13 mouse cellular contexts compared by ENCODE assay signal in genomic region chr4:63633181-63633580, GRCm38 (mm10). TPM values are rescaled to one million over a fixed set of nuclear protein-coding genes. Genes with fewer than 3 reads are reported as not detected.
"Had no signal": no experiment of that assay in that cellular context is flagged by ENCODE, and none has a peak within 500 bp of the region (broad histone marks: within the 10 kb centered on the region; RNA-seq: fewer than 3 reads in every experiment).

No protein-coding gene starts in this region.

- DNase-seq: retina, postnatal 1 day; right cerebral cortex, adult 18-20 months; right cerebral cortex, postnatal 14 days; right cerebral cortex, postnatal 25 days; right cerebral cortex, postnatal 4 days; spleen, adult 18-20 months; thymus, adult 18-20 months; thymus, adult 2 months; thymus, postnatal 14 days; thymus, postnatal 25 days; thymus, postnatal 36 days; thymus, postnatal 4 days had no signal

RNA-seq across cellular contexts. Expression of gene Tex48, which starts 11.0 kb away (rescaled TPM):
- total RNA-seq: neutrophil, adult 5-6 weeks had no signal

RNA-seq across cellular contexts. Expression of gene Gm11213, which starts 28.1 kb away (rescaled TPM):
- total RNA-seq: neutrophil, adult 5-6 weeks had no signal

RNA-seq across cellular contexts. Expression of gene Gm11214, which starts 30.0 kb away (rescaled TPM):
- total RNA-seq: neutrophil, adult 5-6 weeks had no signal
